Mouse (Mus musculus): ENCODE data around the gene Fam160a2. TPM values are rescaled to one million over a fixed set of nuclear protein-coding genes. Genes with fewer than 3 reads are reported as not detected.

Fam160a2 gene
- 25.4 and 30.0 TPM in 2 replicates for polyA plus RNA-seq (2011; ENCODE audit: insufficient read length, low read depth, missing spikeins)

- TF ChIP-seq CTCF (IDR thresholded peaks at IDR 0.05; ENCODE audit: borderline replicate concordance, insufficient read depth, low read length) (no peak), POLR2A (IDR thresholded peaks at IDR 0.05; ENCODE audit: low read depth, low read length) (peak; percentile 93)
- H3K4me3 ChIP-seq (ENCODE audit: insufficient read depth, low read length): peak within 1 kb of the TSS; percentile 89
- H3K4me1 ChIP-seq (ENCODE audit: control insufficient read depth, insufficient read depth, low read length): peaks cover 7% of the 10 kb centered on the region; the same call in 1 of the 2 replicates
- peak within 1 kb of the TSS; percentile 73 for H3K27ac ChIP-seq (ENCODE audit: insufficient read depth, low read length)
Observed at GRCm38 (mm10) chr7:105399935-105400624, at the start of gene Fam160a2. TSS of gene Fam160a2 (minus strand) at chr7:105400054.

GRCm38 (mm10) chr7:105445076-105445475, 45.2 kb upstream of the Fam160a2 start:
- no peak overlapping the region for H3K27ac ChIP-seq (ENCODE audit: insufficient read depth, low read length)
- no peaks in the 10 kb centered on the region for H3K4me1 ChIP-seq (ENCODE audit: control insufficient read depth, insufficient read depth, low read length)
- no peak overlapping the region for H3K4me3 ChIP-seq (ENCODE audit: insufficient read depth, low read length)
- TF ChIP-seq CTCF (IDR thresholded peaks at IDR 0.05; ENCODE audit: borderline replicate concordance, insufficient read depth, low read length): no peak
- TF ChIP-seq POLR2A (IDR thresholded peaks at IDR 0.05; ENCODE audit: low read depth, low read length): no peak

GRCm38 (mm10) chr7:105441426-105441825, 41.6 kb upstream of the Fam160a2 start:
- Histone ChIP-seq H3K4me1 (ENCODE audit: control insufficient read depth, insufficient read depth, low read length) (no peaks in the 10 kb centered on the region), H3K27ac (ENCODE audit: insufficient read depth, low read length) (no peak overlapping the region), H3K4me3 (ENCODE audit: insufficient read depth, low read length) (no peak overlapping the region)
- TF ChIP-seq CTCF (IDR thresholded peaks at IDR 0.05; ENCODE audit: borderline replicate concordance, insufficient read depth, low read length) (no peak), POLR2A (IDR thresholded peaks at IDR 0.05; ENCODE audit: low read depth, low read length) (no peak)

- Histone ChIP-seq H3K4me3 (ENCODE audit: insufficient read depth, low read length) (no peak overlapping the region), H3K4me1 (ENCODE audit: control insufficient read depth, insufficient read depth, low read length) (no peaks in the 10 kb centered on the region), H3K27ac (ENCODE audit: insufficient read depth, low read length) (no peak overlapping the region)
- TF ChIP-seq CTCF (IDR thresholded peaks at IDR 0.05; ENCODE audit: borderline replicate concordance, insufficient read depth, low read length) (no peak), POLR2A (IDR thresholded peaks at IDR 0.05; ENCODE audit: low read depth, low read length) (no peak)
Observed at GRCm38 (mm10) chr7:105437979-105438772, 38.3 kb upstream of the Fam160a2 start.

GRCm38 (mm10) chr7:105434798-105435197, 34.9 kb upstream of the Fam160a2 start:
- H3K27ac ChIP-seq (ENCODE audit: insufficient read depth, low read length): no peak overlapping the region
- H3K4me3 ChIP-seq (ENCODE audit: insufficient read depth, low read length): no peak overlapping the region
- H3K4me1 ChIP-seq (ENCODE audit: control insufficient read depth, insufficient read depth, low read length): no peaks in the 10 kb centered on the region
- no peak for TF ChIP-seq POLR2A (IDR thresholded peaks at IDR 0.05; ENCODE audit: low read depth, low read length)
- TF ChIP-seq CTCF (IDR thresholded peaks at IDR 0.05; ENCODE audit: borderline replicate concordance, insufficient read depth, low read length): no peak

GRCm38 (mm10) chr7:105433859-105434258, 34.0 kb upstream of the Fam160a2 start:
- TF ChIP-seq CTCF (IDR thresholded peaks at IDR 0.05; ENCODE audit: borderline replicate concordance, insufficient read depth, low read length) (peak; percentile 4; the same call in 1 of the 2 replicates), POLR2A (IDR thresholded peaks at IDR 0.05; ENCODE audit: low read depth, low read length) (no peak)
- H3K27ac ChIP-seq (ENCODE audit: insufficient read depth, low read length): no peak overlapping the region
- no peak overlapping the region for H3K4me3 ChIP-seq (ENCODE audit: insufficient read depth, low read length)
- no peaks in the 10 kb centered on the region for H3K4me1 ChIP-seq (ENCODE audit: control insufficient read depth, insufficient read depth, low read length)

- no peaks in the 10 kb centered on the region for H3K4me1 ChIP-seq (ENCODE audit: control insufficient read depth, insufficient read depth, low read length)
- no peak overlapping the region for H3K27ac ChIP-seq (ENCODE audit: insufficient read depth, low read length)
- H3K4me3 ChIP-seq (ENCODE audit: insufficient read depth, low read length): no peak overlapping the region
- TF ChIP-seq POLR2A (IDR thresholded peaks at IDR 0.05; ENCODE audit: low read depth, low read length) (no peak), CTCF (IDR thresholded peaks at IDR 0.05; ENCODE audit: borderline replicate concordance, insufficient read depth, low read length) (no peak)
Observed at GRCm38 (mm10) chr7:105432058-105432457, 32.2 kb upstream of the Fam160a2 start.

GRCm38 (mm10) chr7:105426051-105426450, 26.2 kb upstream of the Fam160a2 start:
- Histone ChIP-seq H3K4me1 (ENCODE audit: control insufficient read depth, insufficient read depth, low read length) (0 out of 2 replicates have a peak, but pooled peaks cover 2% of the 10 kb centered on the region), H3K27ac (ENCODE audit: insufficient read depth, low read length) (no peak overlapping the region), H3K4me3 (ENCODE audit: insufficient read depth, low read length) (no peak overlapping the region)
- TF ChIP-seq POLR2A (IDR thresholded peaks at IDR 0.05; ENCODE audit: low read depth, low read length): no peak
- TF ChIP-seq CTCF (IDR thresholded peaks at IDR 0.05; ENCODE audit: borderline replicate concordance, insufficient read depth, low read length): no peak

GRCm38 (mm10) chr7:105425424-105426043, 25.7 kb upstream of the Fam160a2 start, which contains the start of gene Cckbr:
TSS of gene Cckbr (plus strand) at chr7:105425731.
- TF ChIP-seq POLR2A (IDR thresholded peaks at IDR 0.05; ENCODE audit: low read depth, low read length): no peak
- TF ChIP-seq CTCF (IDR thresholded peaks at IDR 0.05; ENCODE audit: borderline replicate concordance, insufficient read depth, low read length): no peak
- H3K27ac ChIP-seq (ENCODE audit: insufficient read depth, low read length): no peak within 1 kb of the TSS
- no peak within 1 kb of the TSS for H3K4me3 ChIP-seq (ENCODE audit: insufficient read depth, low read length)
- 0 out of 2 replicates have a peak, but pooled peaks cover 3% of the 10 kb centered on the region for H3K4me1 ChIP-seq (ENCODE audit: control insufficient read depth, insufficient read depth, low read length)
